In the genomic region with DNA sequence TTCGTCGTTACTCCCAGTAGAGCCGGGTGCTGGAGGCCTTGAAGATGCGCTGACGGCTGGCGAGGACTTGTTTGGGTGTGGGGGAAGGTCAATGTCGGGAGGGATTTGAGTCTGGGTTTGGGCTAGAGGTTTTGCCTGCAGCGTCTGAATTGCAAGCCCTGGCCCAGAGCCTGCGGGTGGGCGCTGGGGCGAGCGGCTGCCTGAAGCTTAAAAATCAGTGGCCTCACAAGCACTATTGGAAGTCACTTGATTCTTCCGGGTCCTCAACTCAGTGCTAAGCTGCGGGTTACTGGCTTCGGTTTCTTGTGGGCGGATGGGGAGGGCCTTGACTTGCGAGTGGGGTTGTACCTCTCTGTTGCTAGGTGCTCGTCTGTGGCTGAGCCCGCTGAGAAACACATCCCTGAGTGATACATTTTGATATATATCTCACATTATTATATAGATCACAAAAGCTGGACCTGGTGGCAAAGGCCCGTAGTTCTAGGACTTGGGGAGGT, we compare ENCODE assay signal across 11 mouse cellular contexts. TPM values are rescaled to one million over a fixed set of nuclear protein-coding genes. Genes with fewer than 3 reads are reported as not detected.
DNase-seq lines count a peak whose midpoint lies in the region; ATAC-seq and TF ChIP-seq lines count a peak whose summit lies in the region.
"Had no signal": no experiment of that assay in that cellular context is flagged by ENCODE, and none has a peak within 500 bp of the region (broad histone marks: within the 10 kb centered on the region; RNA-seq: fewer than 3 reads in every experiment).

No protein-coding gene starts in this region.

- peaks cover 14% of the 10 kb centered on the region for H3K4me1 ChIP-seq in hindbrain, embryonic 10.5 days (replicated peaks)
- H3K4me1 ChIP-seq in hindbrain, embryonic 16.5 days (ENCODE audit: control insufficient read depth, insufficient read depth, low read depth, low read length), result no peaks in the 10 kb centered on the region; the same call in 1 of the 2 replicates
- H3K4me1 ChIP-seq in liver, postnatal 0 days (ENCODE audit: insufficient read depth), result no peaks in the 10 kb centered on the region
- no peaks in the 10 kb centered on the region for H3K4me1 ChIP-seq in kidney, embryonic 16.5 days (ENCODE audit: insufficient read depth, low read length)

- ATAC-seq in hindbrain, embryonic 16.5 days, result no peak
- ATAC-seq in megakaryocyte progenitor cell, adult 5-6 weeks (replicated peaks; ENCODE audit: poor library complexity), result 0 out of 2 replicates have a peak, but pooled peaks have one; percentile 27
- no peak for ATAC-seq in liver, postnatal 0 days
- ATAC-seq in kidney, embryonic 16.5 days (ENCODE audit: low FRiP score, low TSS enrichment), result no peak

- H3K9ac ChIP-seq in hindbrain, embryonic 16.5 days (ENCODE audit: low read depth, low read length), result no peak overlapping the region
- H3K9ac ChIP-seq in liver, postnatal 0 days (replicated peaks), result no peak overlapping the region
- no peak overlapping the region for H3K9ac ChIP-seq in kidney, embryonic 16.5 days (replicated peaks; ENCODE audit: low read length)

- no peak for TF ChIP-seq EP300 in liver, postnatal 0 days (IDR thresholded peaks at IDR 0.05; ENCODE audit: low read depth)

- WGBS in hindbrain, embryonic 10.5 days, result 3% methylated on average over 20 of the region's 20 CpGs
- 15% methylated on average over 20 of the region's 20 CpGs for WGBS in hindbrain, embryonic 16.5 days
- 30% methylated on average over 20 of the region's 20 CpGs for WGBS in liver, postnatal 0 days (ENCODE audit: insufficient replicate concordance)
- WGBS in kidney, embryonic 16.5 days, result 14% methylated on average over 20 of the region's 20 CpGs

- H3K27me3 ChIP-seq in hindbrain, embryonic 10.5 days (ENCODE audit: insufficient read depth, poor library complexity, severe bottlenecking), result peaks cover 71% of the 10 kb centered on the region
- H3K27me3 ChIP-seq in hindbrain, embryonic 16.5 days (replicated peaks; ENCODE audit: control insufficient read depth, insufficient read depth, low read length), result peaks cover 12% of the 10 kb centered on the region
- peaks cover 23% of the 10 kb centered on the region for H3K27me3 ChIP-seq in liver, postnatal 0 days (ENCODE audit: insufficient read depth, low read length)
- peaks cover 46% of the 10 kb centered on the region for H3K27me3 ChIP-seq in kidney, embryonic 16.5 days (ENCODE audit: insufficient read depth, low read length)

- no peaks in the 10 kb centered on the region for H3K9me3 ChIP-seq in hindbrain, embryonic 10.5 days
- no peaks in the 10 kb centered on the region for H3K9me3 ChIP-seq in hindbrain, embryonic 16.5 days (ENCODE audit: control insufficient read depth, low read length)
- no peaks in the 10 kb centered on the region for H3K9me3 ChIP-seq in liver, postnatal 0 days (ENCODE audit: low read length)
- no peaks in the 10 kb centered on the region for H3K9me3 ChIP-seq in kidney, embryonic 16.5 days (ENCODE audit: low read length)

- peak overlapping the region; percentile 56; the same call in 1 of the 2 replicates for H3K27ac ChIP-seq in hindbrain, embryonic 10.5 days
- H3K27ac ChIP-seq in hindbrain, embryonic 16.5 days (ENCODE audit: low read depth, low read length), result no peak overlapping the region
- no peak overlapping the region for H3K27ac ChIP-seq in liver, postnatal 0 days (ENCODE audit: low read depth)
- no peak overlapping the region for H3K27ac ChIP-seq in kidney, embryonic 16.5 days (ENCODE audit: low read length)

- H3K4me3 ChIP-seq in hindbrain, embryonic 10.5 days, result peak overlapping the region; percentile 30
- H3K4me3 ChIP-seq in hindbrain, embryonic 16.5 days (ENCODE audit: low read length), result no peak overlapping the region
- H3K4me3 ChIP-seq in liver, postnatal 0 days (ENCODE audit: low read depth, low read length), result no peak overlapping the region
- no peak overlapping the region for H3K4me3 ChIP-seq in kidney, embryonic 16.5 days (ENCODE audit: low read length)

- peak; percentile 48 for DNase-seq in hindbrain, embryonic 10.5 days (ENCODE audit: low spot score)
- DNase-seq in CD8-positive naive resting alpha-beta T cell, adult 2 months (ENCODE audit: low read depth in 2 of 2, low spot score in 2 of 2), result peak; percentile 73 to 77
- DNase-seq in embryo, embryonic 10.5 days (ENCODE audit: low spot score), result peak; percentile 50
- DNase-seq in MN1 (ENCODE audit: low spot score), result no peak
- no peak for DNase-seq in liver, postnatal 0 days
- DNase-seq: cerebellum, adult 8-10 months; gastrocnemius, postnatal 14 days; right cerebral cortex, postnatal 4 days had no signal

- H3K36me3 ChIP-seq in hindbrain, embryonic 10.5 days, result no peaks in the 10 kb centered on the region
- no peaks in the 10 kb centered on the region for H3K36me3 ChIP-seq in hindbrain, embryonic 16.5 days (ENCODE audit: control insufficient read depth, insufficient read depth, low read length)
- no peaks in the 10 kb centered on the region for H3K36me3 ChIP-seq in liver, postnatal 0 days (replicated peaks; ENCODE audit: insufficient read depth, low read length)
- H3K36me3 ChIP-seq in kidney, embryonic 16.5 days (ENCODE audit: insufficient read depth, low read length), result no peaks in the 10 kb centered on the region

- H3K4me2 ChIP-seq in hindbrain, embryonic 16.5 days (ENCODE audit: low read length), result no peak overlapping the region
- no peak overlapping the region for H3K4me2 ChIP-seq in liver, postnatal 0 days (ENCODE audit: low read depth, low read length)
- H3K4me2 ChIP-seq in kidney, embryonic 16.5 days (replicated peaks; ENCODE audit: low read depth, low read length), result no peak overlapping the region

- no peak for TF ChIP-seq CTCF in liver, postnatal 0 days (IDR thresholded peaks at IDR 0.05; ENCODE audit: low read depth)

RNA-seq across cellular contexts. Expression of gene Tdgf1, which starts 0.6 kb away (rescaled TPM):
- polyA plus RNA-seq in hindbrain, embryonic 10.5 days (2016; fragmentation: Nextera tagmentation; extraction: Ambion mirVana), result not detected in 2 replicates
- polyA plus RNA-seq in hindbrain, embryonic 16.5 days (2015; fragmentation: Nextera tagmentation; extraction: Ambion mirVana), result 0.20 and 0.28 TPM in 2 replicates
- not detected in 2 replicates for total RNA-seq in megakaryocyte progenitor cell, adult 5-6 weeks (2015)
- not detected in 2 replicates for total RNA-seq in megakaryocyte progenitor cell, adult 5-6 weeks (2017)
- polyA plus RNA-seq in liver, postnatal 0 days (2015; fragmentation: Nextera tagmentation; extraction: Ambion mirVana), result not detected in 2 replicates
- not detected in 2 replicates for polyA plus RNA-seq in kidney, embryonic 16.5 days (2015; fragmentation: Nextera tagmentation; extraction: Ambion mirVana)
- total RNA-seq: gastrocnemius, postnatal 14 days had no signal

RNA-seq across cellular contexts. Expression of gene Lrrc2, which starts 4.7 kb away (rescaled TPM):
- polyA plus RNA-seq in hindbrain, embryonic 10.5 days (2016; fragmentation: Nextera tagmentation; extraction: Ambion mirVana), result 0.33 TPM in 1 of 2 replicates, not detected in the other
- polyA plus RNA-seq in hindbrain, embryonic 16.5 days (2015; fragmentation: Nextera tagmentation; extraction: Ambion mirVana), result 1.1 and 1.2 TPM in 2 replicates
- 0.35 TPM in 1 of 2 replicates, not detected in the other for total RNA-seq in megakaryocyte progenitor cell, adult 5-6 weeks (2015)
- not detected in 2 replicates for total RNA-seq in megakaryocyte progenitor cell, adult 5-6 weeks (2017)
- 0.13 and 0.38 TPM in 2 replicates for polyA plus RNA-seq in liver, postnatal 0 days (2015; fragmentation: Nextera tagmentation; extraction: Ambion mirVana)
- polyA plus RNA-seq in kidney, embryonic 16.5 days (2015; fragmentation: Nextera tagmentation; extraction: Ambion mirVana), result 0.18 and 0.21 TPM in 2 replicates

RNA-seq across cellular contexts. Expression of gene Fam240a, which starts 29.9 kb away (rescaled TPM):
- polyA plus RNA-seq in hindbrain, embryonic 10.5 days (2016; fragmentation: Nextera tagmentation; extraction: Ambion mirVana), result not detected in 2 replicates
- polyA plus RNA-seq in hindbrain, embryonic 16.5 days (2015; fragmentation: Nextera tagmentation; extraction: Ambion mirVana), result not detected in 2 replicates
- total RNA-seq in megakaryocyte progenitor cell, adult 5-6 weeks (2015), result not detected in 2 replicates
- total RNA-seq in megakaryocyte progenitor cell, adult 5-6 weeks (2017), result not detected in 2 replicates
- polyA plus RNA-seq in liver, postnatal 0 days (2015; fragmentation: Nextera tagmentation; extraction: Ambion mirVana), result not detected in 2 replicates
- polyA plus RNA-seq in kidney, embryonic 16.5 days (2015; fragmentation: Nextera tagmentation; extraction: Ambion mirVana), result not detected in 2 replicates

RNA-seq across cellular contexts. Expression of gene Rtp3, which starts 43.8 kb away (rescaled TPM):
- 0.14 TPM in 1 of 2 replicates, not detected in the other for polyA plus RNA-seq in hindbrain, embryonic 10.5 days (2016; fragmentation: Nextera tagmentation; extraction: Ambion mirVana)
- not detected in 2 replicates for polyA plus RNA-seq in hindbrain, embryonic 16.5 days (2015; fragmentation: Nextera tagmentation; extraction: Ambion mirVana)
- total RNA-seq in megakaryocyte progenitor cell, adult 5-6 weeks (2015), result not detected in 2 replicates
- total RNA-seq in megakaryocyte progenitor cell, adult 5-6 weeks (2017), result not detected in 2 replicates
- 11.6 and 14.6 TPM in 2 replicates for polyA plus RNA-seq in liver, postnatal 0 days (2015; fragmentation: Nextera tagmentation; extraction: Ambion mirVana)
- polyA plus RNA-seq in kidney, embryonic 16.5 days (2015; fragmentation: Nextera tagmentation; extraction: Ambion mirVana), result 0.44 and 1.2 TPM in 2 replicates

Comparison
In these comparisons a context has a peak if more than half of its experiments do, and no peak if none do; other contexts are left out.
1. DNase-seq: peak in hindbrain, embryonic 10.5 days (single experiment), CD8-positive naive resting alpha-beta T cell, adult 2 months (2 of 2) and embryo, embryonic 10.5 days (single experiment); none in MN1 (single experiment) and liver, postnatal 0 days (single experiment).